Comparison of ENCODE assay signal across 9 mouse cellular contexts in the genomic region with DNA sequence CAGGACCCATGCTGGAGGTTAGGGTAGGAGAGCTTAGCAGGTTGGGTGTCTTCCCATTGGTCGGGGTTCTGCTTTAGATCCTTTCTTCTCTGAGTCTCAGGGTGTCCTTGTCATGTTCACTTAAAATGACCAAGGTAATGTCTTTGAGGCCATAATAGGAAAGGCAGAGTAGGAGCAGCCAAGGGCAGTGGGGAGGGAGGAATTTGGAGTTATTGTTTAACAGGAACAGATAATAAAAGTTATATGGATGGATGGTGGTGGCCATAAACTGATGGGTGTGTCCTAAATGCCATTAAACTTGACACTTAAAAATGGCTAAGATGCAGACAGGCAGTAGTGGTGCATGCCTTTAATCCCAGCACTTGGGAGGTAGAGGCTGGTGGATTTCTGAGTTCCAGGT.
"Had no signal": no experiment of that assay in that cellular context is flagged by ENCODE, and none has a peak within 500 bp of the region (broad histone marks: within the 10 kb centered on the region; RNA-seq: fewer than 3 reads in every experiment).

No protein-coding gene starts in this region.

- H3K27me3 ChIP-seq: limb, embryonic 15.5 days; neural tube, embryonic 15.5 days had no signal

- ATAC-seq: hindbrain, postnatal 0 days; liver, embryonic 12.5 days had no signal

- H3K4me1 ChIP-seq: limb, embryonic 15.5 days; neural tube, embryonic 15.5 days had no signal

- H3K4me3 ChIP-seq: left cerebral cortex, adult 2 months; limb, embryonic 15.5 days; liver, embryonic 12.5 days; midbrain, embryonic 10.5 days; myocyte; neural tube, embryonic 15.5 days had no signal

- H3K36me3 ChIP-seq: limb, embryonic 15.5 days; liver, embryonic 12.5 days; midbrain, embryonic 10.5 days had no signal

- H3K27ac ChIP-seq: hindbrain, postnatal 0 days; left cerebral cortex, adult 2 months; limb, embryonic 15.5 days; liver, embryonic 12.5 days; midbrain, embryonic 10.5 days; neural tube, embryonic 15.5 days had no signal

- H3K4me2 ChIP-seq: limb, embryonic 15.5 days; liver, embryonic 12.5 days; lung, embryonic 14.5 days; neural tube, embryonic 15.5 days had no signal

- DNase-seq: right cerebral cortex, postnatal 4 days had no signal

- H3K9ac ChIP-seq: limb, embryonic 15.5 days; liver, embryonic 12.5 days; lung, embryonic 14.5 days; neural tube, embryonic 15.5 days had no signal

- H3K9me3 ChIP-seq: limb, embryonic 15.5 days; liver, embryonic 12.5 days; midbrain, embryonic 10.5 days; neural tube, embryonic 15.5 days had no signal
